Mouse (Mus musculus) erythroid progenitor cell, adult 5-6 weeks (primary cell): Measurements from ENCODE around the gene Gm29609. TPM values are rescaled to one million over a fixed set of nuclear protein-coding genes. Genes with fewer than 3 reads are reported as not detected.

ENCODE experiments used
- ATAC-seq: replicated peaks from 2 replicates; pipeline ENCODE4 v1.8.0; 2016; ENCODE audit warnings: moderate number of reproducible peaks, mild to moderate bottlenecking, moderate TSS enrichment, inconsistent platforms; ENCODE audit not compliant: poor library complexity, low FRiP score, severe bottlenecking
- total RNA-seq, 2 experiments: library from RNA; stranded (forward) in 1 of 2; stranded (reverse) in 1 of 2; fragments of 150-400 nt in 1 of 2; fragments of 186-747, 209-891 nt in 1 of 2; gene quantifications; 2 replicates each; pipeline versions ENCODE4 v1.2.3 to v1.2.4; 2015 to 2017; ENCODE audit warnings: low replicate concordance in 2 of 2

The Gm29609 gene
- total RNA-seq, 2 experiments from 2014 or later: 4.6 TPM; not detected in 1

GRCm38 (mm10) chr5:31198616-31199320 lies 19.1 kb upstream of the Gm29609 start:
- no peak for ATAC-seq

GRCm38 (mm10) chr5:31198170-31198569 lies 18.5 kb upstream of the Gm29609 start:
- ATAC-seq: no peak

- ATAC-seq: no peak
Observed at GRCm38 (mm10) chr5:31197072-31197471, 17.4 kb upstream of the Gm29609 start.

- no peak for ATAC-seq
Observed at GRCm38 (mm10) chr5:31196207-31196606, 16.5 kb upstream of the Gm29609 start.

- ATAC-seq: no peak
Observed at GRCm38 (mm10) chr5:31195671-31196070, 16.0 kb upstream of the Gm29609 start.

GRCm38 (mm10) chr5:31194486-31195485 lies 15.1 kb upstream of the Gm29609 start:
- ATAC-seq: no peak

GRCm38 (mm10) chr5:31193631-31194281 lies 14.0 kb upstream of the Gm29609 start:
- peak; percentile 11; the same call in 1 of the 2 replicates for ATAC-seq

- peak; percentile 88 for ATAC-seq
Observed at GRCm38 (mm10) chr5:31192939-31193630, 13.4 kb upstream of the Gm29609 start, which contains the start of the genes Snx17 and Eif2b4. Gene Snx17 (plus strand): TSS chr5:31193227. Gene Eif2b4 (minus strand): TSS chr5:31193430.

GRCm38 (mm10) chr5:31192045-31192938 lies 12.6 kb upstream of the Gm29609 start:
- peak; percentile 60 for ATAC-seq

GRCm38 (mm10) chr5:31190201-31190600 lies 10.5 kb upstream of the Gm29609 start:
- no peak for ATAC-seq

- no peak for ATAC-seq
Observed at GRCm38 (mm10) chr5:31188223-31188840, 8.6 kb upstream of the Gm29609 start.

GRCm38 (mm10) chr5:31183678-31184077 lies 4.0 kb upstream of the Gm29609 start:
- ATAC-seq: peak; percentile 50

GRCm38 (mm10) chr5:31181183-31181770 lies 1.6 kb upstream of the Gm29609 start:
- ATAC-seq: no peak

- ATAC-seq: peak; percentile 58
Observed at GRCm38 (mm10) chr5:31179301-31179765, 378 bp downstream of the Gm29609 start.

GRCm38 (mm10) chr5:31168630-31169029 lies 11.1 kb downstream of the Gm29609 start:
- no peak for ATAC-seq

GRCm38 (mm10) chr5:31164878-31165277 lies 14.8 kb downstream of the Gm29609 start:
- ATAC-seq: no peak

- no peak for ATAC-seq
Observed at GRCm38 (mm10) chr5:31162462-31162861, 17.2 kb downstream of the Gm29609 start.

GRCm38 (mm10) chr5:31154152-31154553 lies 25.6 kb downstream of the Gm29609 start, which contains the start of gene Mpv17:
Gene Mpv17 (minus strand): TSS chr5:31154251.
- peak; percentile 98 for ATAC-seq
